Mouse (Mus musculus): ENCODE results near the gene Nek6. TPM values are rescaled to one million over a fixed set of nuclear protein-coding genes. Genes with fewer than 3 reads are reported as not detected.

Gene Nek6
- total RNA-seq (2021) (10 to 100 TPM in 1 of 2 experiments, 1 to 10 TPM in 1; 7.6 to 20.6 TPM), polyA plus RNA-seq (2012; rRNA removed) (17.2 and 23.7 TPM in 2 replicates)
- long read RNA-seq, full-length matches to known transcripts: 25 of 26 reads
- long read RNA-seq, partial matches to known transcripts: 0 of 26 reads
- long read RNA-seq, other reads (novel, unspliced or antisense): 1 of 26 reads

DNA sequence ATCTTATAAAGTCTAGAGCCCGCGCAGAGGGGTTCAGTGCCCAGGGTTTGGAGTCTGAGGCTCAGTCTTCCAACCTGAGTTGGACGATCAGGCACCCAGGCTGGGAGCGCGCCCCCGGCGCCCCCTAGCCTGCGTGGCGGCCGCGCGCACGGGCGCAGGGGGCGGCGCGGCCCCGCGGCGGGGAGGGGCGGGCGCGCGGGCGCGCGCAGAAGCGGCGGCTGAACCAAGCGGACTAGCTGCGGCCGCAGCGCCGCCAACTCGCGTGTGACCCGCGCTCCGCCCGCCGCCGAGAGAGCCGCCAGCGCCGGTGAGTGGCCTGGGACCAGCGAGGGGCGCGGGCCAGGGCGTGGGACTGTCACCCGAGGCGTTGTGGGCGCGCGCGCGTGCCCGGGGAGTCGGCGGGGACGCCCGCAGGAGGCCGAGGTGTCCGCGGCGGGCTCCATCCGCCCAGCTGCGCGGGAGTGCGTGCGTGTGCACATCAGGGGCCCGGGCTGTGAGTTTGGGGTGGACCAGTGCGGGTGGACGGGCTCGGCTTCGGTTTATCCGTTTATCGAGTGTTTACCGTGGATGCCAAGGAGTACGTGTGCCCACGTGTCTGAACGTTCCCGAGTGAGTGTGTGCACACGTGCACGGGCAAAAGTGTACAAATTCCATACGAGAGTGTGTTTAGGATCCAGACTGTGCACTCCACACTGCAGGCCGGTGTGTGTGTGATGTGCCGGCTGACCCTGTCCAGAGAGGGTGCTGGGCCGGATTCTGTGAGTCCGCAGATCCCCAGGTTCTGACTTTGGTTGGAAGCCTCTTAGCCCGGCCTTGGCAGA is at the start of gene Nek6:
Gene Nek6, plus strand, starts transcription at position 157 of the 821 bp plus-strand sequence.
- DNase-seq: peak; percentile 85

DNA sequence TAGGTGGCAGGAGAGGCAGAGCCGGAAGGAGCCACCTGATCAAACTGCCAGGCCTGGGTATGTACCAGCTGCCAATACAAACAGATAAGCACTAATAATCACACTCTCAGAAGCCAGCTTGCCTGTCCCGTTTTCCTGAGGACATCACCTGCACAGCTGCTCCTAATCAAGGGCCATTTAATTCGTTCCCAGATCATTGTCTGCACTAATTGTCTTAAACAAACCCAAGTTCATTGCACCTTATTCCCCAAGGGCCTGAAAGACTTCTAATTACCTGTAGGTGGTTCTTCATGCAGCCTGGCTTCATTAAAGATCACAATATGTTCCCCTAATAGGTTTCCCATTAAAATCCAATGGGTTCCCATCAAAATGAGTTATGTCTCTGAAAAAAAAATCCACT is 49.1 kb upstream of the Nek6 start:
- no peak for DNase-seq

DNA sequence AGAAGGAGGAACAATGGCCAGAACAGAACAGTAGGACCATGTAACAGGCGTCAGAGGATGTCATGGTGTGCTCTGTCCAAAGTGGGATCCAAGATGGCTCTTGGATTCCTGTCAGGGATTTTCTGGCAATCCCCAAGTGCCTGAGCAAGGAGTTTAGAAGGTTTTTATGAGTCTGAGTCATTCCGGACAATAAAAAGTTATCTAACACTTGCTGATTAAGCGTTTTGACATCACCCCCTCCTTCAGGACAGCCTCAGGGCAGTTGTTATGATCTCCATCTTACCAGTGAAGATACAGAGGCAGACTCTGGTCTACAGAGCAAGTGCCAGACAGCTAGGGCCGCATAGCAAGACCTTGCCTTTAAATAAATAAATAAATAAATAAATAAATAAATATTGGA is 42.6 kb upstream of the Nek6 start:
- DNase-seq: no peak

DNA sequence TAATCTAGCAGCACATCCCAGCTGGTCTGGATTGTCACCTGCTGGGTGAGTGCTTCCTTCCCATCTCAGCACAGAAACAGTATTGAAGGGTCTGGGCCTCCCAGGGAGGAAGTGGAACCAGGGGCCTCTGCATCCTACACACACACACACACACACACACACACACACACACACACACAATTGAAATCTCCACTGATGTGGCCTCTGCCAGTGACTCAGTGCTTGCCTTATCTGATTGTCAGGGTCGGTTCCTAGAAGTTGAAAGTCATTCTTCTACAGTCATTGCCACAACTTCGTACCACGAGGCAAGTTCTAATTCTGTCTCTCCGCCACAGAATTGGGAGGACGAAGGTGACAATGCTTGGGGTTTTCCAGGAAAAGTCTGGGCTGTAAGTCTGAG is 39.7 kb upstream of the Nek6 start:
- peak; percentile 73 for DNase-seq

DNA sequence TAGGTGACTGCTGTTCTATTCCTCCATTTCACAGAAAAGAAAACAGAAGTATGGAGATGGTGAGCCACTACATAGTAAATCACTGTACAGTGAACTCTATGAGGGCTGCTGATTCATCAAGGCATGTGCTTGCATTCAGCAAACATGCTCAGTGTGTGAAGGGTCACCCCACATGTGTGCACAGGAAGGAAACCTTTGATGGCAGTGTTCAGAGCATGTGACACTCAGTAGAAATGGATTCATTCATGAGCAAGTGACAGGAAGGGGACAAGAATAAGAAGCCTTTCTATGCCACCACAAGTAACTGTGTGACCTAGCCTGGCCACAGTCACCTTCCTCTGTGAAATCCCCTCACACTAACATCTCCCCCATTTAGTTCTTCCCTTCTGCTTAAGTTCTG is 38.6 kb upstream of the Nek6 start:
- no peak for DNase-seq

DNA sequence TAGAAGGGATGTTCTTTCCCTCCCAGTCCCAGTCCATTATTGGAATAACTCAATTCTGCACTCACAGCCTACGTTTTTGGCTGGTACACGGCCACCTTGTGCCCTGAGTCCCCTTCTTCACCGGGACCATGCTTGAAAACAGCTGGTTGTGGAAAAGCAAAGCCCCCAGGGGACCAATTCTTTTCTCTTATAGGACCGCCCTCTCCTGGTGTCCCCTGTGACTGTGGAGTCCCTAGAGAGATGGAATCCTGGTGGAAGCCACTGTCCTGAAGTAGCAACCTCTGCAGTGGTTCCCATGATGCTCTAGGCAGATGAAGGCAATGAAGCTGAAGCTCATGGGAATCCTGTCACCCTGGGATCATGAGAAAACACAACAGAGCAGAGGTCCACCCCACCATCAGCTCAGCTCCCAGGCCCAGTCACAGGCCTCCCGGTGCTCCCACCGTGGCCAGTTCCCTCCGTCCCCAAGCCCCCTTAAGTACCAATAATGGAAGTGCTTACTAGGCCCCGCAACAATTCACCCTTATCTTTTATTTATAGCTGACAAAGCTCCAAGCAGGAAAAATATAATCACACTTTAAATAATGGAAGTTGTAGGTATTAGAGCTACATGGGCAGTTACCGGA is 34.5 kb upstream of the Nek6 start:
- no peak for DNase-seq

DNA sequence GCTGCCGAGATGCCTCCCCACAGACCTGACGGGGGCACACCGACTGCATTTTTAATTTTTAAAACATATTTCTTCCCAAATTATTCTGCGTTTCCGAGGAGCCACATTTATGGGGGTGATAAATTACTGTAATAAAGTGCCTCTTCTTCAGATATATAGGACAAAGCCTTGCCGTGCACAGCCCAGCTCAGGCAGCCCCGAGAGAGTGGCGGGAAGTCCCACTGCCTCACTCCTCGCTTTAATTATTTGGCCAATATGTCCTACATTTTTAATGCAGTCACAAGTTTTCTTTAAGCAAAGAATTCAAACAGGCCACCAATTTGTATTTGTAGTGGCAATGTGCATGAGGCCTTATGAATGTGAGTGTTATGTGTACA is 34.0 kb upstream of the Nek6 start:
- no peak for DNase-seq

DNA sequence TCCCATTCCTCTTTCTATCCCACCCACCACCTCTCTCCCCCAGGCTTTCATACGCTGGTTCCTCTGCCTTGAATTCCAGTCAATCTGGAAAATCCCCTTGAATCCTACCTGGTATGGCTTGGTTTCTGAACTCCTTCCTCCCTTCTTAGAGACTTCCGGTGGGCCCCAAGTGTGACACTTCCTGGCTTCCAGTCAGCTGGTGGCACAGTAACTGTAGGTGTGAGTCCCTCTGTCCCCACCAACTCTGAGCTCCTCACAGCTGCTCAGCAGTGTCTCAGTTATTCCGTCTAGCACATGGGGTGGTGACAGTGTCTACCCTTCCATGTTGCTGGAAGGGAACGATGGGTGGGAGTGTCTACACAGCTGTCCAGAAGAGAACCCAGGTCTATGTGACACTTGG is 32.8 kb upstream of the Nek6 start:
- no peak for DNase-seq

DNA sequence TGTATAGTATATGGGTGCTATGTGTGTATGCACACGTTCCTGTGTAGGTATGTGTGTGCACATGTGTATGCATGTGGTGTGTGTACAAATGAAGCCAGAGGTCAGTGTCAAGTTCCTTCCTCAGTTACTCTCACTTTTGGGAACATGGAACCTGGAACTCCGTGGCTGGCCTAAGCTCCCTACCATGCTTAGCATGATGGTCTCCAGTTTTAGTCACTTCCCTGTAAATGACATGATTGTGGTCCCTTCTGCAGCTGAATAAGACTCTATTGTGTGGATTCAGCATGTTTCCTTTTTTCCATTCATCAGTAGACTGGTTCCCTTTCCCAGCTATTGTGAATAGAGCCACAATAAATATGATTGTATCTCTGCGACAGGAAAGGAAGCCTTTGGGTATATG is 31.9 kb upstream of the Nek6 start:
- no peak for DNase-seq

DNA sequence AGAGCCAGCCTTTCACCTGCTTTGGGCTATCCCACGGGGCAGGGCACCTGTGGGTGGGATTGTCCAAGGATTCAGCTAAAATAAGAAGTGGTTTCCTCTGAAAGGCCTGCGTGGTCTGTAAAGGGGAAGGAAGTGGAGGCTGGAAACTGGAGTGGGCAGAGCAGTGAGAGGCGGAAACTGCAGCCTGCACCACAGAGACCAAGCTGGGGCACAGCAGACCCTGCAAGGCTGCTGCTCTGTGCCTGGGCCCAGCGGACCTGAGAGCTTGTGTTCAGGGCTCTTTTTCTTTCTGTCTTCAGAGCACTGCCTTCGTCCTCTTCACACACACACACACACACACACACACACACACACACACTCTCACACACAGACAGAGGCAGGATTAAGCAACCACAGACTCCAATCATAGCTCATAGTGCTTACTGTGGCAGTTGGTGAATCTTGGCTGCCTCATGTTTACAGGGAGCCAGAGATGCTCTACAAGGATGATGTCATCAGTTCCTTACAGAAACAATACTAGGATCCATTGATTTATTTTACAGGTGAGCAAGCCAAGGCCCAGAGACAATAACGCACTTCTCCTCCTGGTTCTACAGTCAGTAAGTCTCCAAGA is 30.2 kb upstream of the Nek6 start:
- DNase-seq: no peak

DNA sequence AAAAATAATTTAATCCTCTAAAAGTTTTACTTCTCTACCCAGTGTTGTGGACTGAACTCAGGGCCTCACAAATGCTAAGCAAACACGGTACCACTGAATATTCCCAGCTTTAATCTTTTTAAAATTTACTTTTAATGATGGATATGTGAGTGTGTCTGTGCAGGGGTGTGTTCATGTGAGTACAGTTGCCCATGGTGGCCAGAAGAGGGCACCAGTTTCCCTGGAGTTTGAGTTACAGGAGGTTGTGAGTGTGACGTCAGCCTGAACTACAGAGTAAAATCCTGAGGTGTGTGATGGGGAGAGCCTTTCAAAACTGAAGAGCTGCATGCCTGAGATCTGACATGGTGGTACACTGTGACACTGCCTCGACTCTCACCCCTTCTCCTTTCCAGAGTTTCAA is 29.3 kb upstream of the Nek6 start:
- DNase-seq: no peak

DNA sequence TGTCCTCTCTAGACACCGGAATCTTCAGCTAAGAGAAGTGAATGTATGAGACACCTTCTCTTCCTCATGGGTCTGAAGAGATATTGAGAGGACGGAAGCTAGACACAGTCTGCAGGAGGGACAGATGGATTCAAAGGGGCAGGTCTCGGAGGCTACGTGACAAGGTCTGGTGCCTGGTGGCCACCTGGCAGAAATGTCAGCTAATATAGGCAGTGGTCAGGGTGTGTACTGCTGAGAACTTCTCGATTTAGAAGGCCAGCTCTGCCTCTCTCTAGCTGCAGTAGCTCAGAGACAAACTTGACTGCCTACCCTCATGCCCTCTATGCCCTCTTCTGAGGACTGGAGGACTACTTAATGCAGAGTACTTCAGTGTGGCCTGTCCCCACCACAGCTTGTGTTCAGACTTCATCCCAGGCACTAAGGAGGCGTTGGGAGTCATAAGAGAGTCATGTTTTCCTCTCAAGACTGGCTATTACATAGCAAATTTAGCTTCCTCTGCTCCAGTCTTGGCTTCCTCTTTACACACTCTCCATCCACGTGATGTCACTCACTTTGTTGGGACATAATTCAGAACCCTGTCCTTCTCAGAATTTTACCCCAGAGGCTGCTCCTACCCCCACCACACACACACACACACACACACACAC is 28.3 kb upstream of the Nek6 start:
- DNase-seq: no peak

DNA sequence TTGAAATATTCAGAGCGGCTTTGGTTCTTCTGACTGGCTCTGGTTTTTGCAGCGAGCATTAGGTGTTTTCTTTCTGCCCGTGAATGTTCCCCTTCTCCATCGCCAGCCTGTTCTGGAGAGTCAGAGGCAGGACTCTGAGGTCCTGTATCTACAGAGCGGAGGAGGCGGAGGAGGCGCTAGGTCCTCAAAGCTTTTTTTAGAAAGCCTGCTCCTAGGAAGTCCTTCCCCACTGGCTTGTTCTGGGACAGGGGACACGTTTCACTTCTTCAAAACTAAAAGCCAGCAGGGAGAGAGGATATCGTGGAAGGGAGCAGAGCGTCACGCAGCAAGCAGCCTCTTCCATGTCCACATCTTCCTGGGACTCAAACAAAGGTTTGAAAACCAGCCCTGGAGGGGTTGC is 26.9 kb upstream of the Nek6 start:
- DNase-seq: no peak

DNA sequence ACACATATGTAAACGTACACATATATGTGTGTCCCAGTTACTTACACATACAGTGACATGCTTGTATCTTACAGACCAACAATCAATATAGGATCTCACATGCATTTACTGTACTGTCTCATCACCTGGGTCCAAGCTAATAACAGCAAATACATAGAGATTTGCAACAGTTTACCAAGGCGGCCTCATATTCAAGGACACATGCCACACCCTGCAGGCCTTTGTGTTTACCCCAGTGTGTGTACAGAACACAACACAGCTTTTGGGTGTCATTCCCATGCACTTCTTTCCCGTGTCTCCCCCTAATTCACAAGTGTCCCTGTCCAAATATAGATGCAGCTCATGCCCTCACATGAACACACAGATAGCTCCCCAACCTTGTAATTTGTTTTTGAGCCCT is 26.0 kb upstream of the Nek6 start:
- DNase-seq: no peak

DNA sequence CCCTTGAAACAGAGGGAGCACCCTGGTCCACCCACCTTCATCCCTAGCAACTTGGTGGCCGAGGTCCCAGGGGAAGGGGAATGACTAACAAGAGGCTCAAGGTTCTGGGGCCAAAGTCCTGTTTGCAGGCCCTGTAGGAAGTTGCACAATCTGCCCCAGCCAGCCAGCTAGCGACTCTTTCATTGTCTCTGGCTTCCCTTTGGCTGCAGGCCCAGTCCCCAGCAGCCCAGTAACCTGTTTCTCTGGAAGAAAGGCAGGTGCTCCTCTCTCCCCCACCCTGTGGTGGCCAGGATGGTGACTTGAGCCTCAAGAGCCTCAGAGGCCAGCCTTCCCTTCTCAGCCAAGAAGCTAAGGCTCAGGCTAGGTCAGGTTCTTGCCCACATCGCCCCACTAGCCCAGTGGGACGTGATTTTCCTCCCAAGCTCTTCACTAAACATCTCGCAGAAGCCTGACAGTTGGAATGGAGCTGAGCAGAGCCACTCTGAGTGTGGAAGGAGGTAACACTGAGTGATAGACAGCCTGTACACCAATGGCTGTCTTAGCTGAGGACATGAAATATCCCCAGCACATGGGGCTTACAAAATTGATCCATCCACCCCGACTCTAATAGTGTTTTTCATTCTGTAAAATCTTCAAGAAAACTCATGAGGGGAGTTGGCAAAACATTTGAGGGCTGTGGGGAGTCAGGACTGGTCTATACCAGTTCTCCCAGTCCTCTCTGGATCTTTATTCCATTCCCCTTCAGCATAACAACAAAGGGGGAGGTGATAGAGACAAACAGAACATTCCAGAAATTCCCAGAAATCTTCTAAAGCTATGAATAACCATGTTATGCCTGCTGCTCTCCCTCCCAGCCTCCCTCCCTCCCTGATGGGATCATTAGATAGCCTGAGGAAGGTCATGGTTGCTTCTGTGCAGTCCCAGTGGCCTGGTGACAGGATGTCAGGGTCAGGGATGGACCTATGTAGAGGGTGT is 25.2 kb upstream of the Nek6 start:
- DNase-seq: peak; percentile 91

DNA sequence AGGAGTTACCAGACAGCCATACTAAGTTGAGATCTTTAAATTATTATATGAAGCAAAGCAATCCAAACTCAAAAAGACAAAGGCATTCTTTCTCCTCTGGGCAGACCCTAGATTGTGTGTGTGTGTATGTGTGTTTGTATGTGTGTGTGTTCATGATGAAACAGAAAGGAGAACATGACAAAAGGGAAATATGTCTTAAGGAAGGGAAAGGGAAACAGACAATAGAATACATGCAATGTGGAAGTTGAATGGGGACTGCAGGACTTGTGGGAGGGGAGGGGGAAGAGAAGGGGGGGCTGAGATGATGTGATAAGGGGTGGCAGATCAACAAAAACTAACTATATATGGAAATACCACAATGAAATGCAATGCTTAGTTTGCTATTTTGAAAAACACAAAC is 13.8 kb upstream of the Nek6 start:
- DNase-seq: no peak

DNA sequence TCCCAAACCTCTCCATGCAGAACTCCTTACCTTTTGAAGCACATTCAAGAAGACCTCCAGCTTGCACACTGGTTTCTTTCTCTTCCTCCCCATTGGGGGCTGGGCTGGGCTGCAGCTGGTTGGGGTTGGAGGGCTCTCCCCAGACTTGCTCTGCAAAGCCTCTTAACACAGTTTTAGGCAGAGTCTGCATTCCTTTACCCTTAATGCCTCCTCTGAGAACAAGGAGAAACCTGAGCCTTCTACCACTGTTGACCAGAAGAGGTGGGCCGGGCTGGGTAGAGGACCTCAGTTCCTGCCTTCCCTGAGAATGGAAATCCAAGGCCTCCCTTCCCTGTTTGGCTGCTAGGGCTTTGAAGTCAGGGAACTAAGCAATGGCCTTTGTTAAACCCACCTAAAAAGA is 9.8 kb upstream of the Nek6 start:
- no peak for DNase-seq

DNA sequence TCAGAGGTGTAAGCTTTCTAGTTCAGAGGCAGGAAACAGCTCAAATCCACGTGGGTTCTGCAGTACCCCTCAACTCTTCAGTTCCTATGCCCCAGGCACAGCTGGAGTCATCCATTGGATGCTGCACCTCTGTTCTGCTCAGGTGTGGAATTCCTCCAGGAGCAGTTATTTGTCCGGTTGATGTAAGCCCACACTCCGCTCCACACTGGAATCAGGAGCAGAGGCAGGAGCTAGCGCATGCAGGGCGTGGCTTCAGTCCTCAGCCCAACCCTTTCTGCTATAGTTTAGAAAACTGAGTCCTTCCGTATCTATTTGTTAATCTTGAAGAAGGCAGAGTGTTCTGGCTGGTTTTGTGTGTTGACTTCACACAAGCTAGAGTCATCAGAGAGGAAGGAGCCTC is 9.3 kb upstream of the Nek6 start:
- no peak for DNase-seq

DNA sequence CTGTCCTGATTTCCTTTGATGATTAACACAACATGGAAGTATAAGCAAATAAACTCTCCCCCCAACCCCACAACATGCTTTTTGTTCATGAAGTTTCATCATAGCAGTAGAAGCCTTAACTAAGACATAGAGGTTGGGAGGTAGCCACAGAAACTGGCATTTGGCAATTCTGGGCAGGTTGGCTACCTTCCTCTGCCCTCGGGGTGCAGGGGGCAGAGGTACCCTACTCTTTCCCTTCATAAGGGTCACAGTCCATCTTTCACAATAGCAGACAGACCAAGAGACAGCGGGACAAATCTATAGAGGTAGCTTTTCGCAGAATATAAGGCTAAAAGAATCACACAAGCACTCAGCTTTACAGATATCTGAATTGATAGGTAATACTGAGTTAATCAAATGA is 8.7 kb upstream of the Nek6 start:
- no peak for DNase-seq

DNA sequence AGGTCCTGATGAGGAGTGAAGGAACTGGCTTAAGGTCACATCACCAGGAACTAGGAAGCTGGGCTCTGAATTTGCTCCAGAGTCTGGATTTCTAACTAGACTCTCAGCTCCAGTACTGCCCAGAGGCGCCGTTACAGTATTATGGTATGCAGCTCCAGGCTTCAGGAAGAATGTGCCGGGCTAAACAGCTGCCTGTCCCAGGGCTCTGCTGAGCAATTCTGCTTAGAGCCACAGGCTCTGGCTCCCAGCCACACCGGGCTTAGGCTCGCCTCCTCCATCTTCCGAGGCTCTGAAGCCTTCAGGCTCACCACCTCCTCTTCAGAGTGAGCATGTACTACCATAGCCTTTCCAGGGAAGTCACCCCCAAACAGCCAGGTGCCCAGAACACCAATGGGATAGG is 7.1 kb upstream of the Nek6 start:
- DNase-seq: no peak

DNA sequence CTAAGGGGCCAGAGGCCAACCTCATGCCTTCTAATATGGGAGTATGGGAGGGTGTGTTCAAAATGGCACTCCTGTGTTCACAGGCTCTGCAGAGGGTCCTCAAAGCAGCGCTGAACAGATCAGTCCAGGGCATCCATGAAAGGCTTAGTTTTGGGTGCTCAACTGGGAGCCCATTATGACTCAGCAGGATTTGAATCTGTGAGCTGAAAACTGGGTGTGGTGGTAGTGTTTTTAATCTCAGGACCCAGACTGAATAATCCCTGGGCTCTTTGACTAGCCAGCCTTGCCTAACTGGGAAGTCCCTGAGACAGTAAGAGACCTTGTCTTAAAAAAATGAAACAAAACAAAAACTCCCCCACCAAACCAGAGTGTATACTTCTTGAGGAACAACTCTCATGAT is 4.3 kb upstream of the Nek6 start:
- no peak for DNase-seq
